In the genomic region with DNA sequence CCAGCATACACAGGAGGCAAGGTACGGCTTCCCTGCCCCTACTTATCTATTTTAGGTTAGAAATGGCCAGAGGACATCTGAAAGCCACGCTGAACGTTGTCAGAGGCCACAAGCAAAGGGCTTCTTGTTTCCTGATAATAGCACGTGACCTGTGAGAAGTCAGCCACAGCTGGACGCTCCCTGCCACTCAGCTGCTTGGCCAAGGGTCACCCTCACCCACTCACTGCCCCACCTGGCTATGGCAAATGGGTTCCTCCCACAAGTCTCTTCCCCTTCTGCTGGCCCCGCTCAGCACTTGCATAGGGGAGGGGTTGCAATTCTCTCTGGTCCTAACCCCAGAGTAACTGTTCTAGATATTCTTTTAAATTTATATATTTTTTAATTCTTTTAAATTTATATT, we compare ENCODE assay signal across 24 mouse cellular contexts. TPM values are rescaled to one million over a fixed set of nuclear protein-coding genes. Genes with fewer than 3 reads are reported as not detected.
DNase-seq lines count a peak whose midpoint lies in the region; ATAC-seq and TF ChIP-seq lines count a peak whose summit lies in the region.
"Had no signal": no experiment of that assay in that cellular context is flagged by ENCODE, and none has a peak within 500 bp of the region (broad histone marks: within the 10 kb centered on the region; RNA-seq: fewer than 3 reads in every experiment).

No protein-coding gene starts in this region.

- TF ChIP-seq CTCF in intestine, postnatal 0 days (IDR thresholded peaks at IDR 0.05; ENCODE audit: low read depth), result no peak

- 44% methylated on average over 6 of the region's 6 CpGs for WGBS in heart, embryonic 10.5 days
- 33% methylated on average over 6 of the region's 6 CpGs for WGBS in heart, embryonic 11.5 days (ENCODE audit: insufficient replicate concordance)
- 37% methylated on average over 6 of the region's 6 CpGs for WGBS in kidney, embryonic 14.5 days
- 42% methylated on average over 6 of the region's 6 CpGs for WGBS in intestine, postnatal 0 days
- 63% methylated on average over 6 of the region's 6 CpGs for WGBS in stomach, embryonic 16.5 days
- WGBS in hindbrain, embryonic 10.5 days, result 71% methylated on average over 6 of the region's 6 CpGs

- no peak overlapping the region for H3K4me2 ChIP-seq in heart, embryonic 11.5 days
- H3K4me2 ChIP-seq in kidney, embryonic 14.5 days (replicated peaks; ENCODE audit: low read depth, low read length), result no peak overlapping the region
- H3K4me2 ChIP-seq in intestine, postnatal 0 days (replicated peaks; ENCODE audit: low read depth), result peak overlapping the region; percentile 24; the same call in 1 of the 2 replicates
- no peak overlapping the region for H3K4me2 ChIP-seq in stomach, embryonic 16.5 days (ENCODE audit: low read depth, low read length)
- H3K4me2 ChIP-seq: embryonic facial prominence, embryonic 13.5 days; heart, embryonic 12.5 days; midbrain, embryonic 15.5 days; neural tube, embryonic 15.5 days had no signal

- H3K27me3 ChIP-seq in heart, embryonic 10.5 days (ENCODE audit: insufficient read depth, poor library complexity, severe bottlenecking), result no peaks in the 10 kb centered on the region
- no peaks in the 10 kb centered on the region for H3K27me3 ChIP-seq in heart, embryonic 11.5 days (ENCODE audit: control insufficient read depth, insufficient read depth, low read length)
- no peaks in the 10 kb centered on the region for H3K27me3 ChIP-seq in kidney, embryonic 14.5 days (ENCODE audit: control insufficient read depth, insufficient read depth, low read length)
- no peaks in the 10 kb centered on the region for H3K27me3 ChIP-seq in intestine, postnatal 0 days (replicated peaks; ENCODE audit: control insufficient read depth, insufficient read depth, low read length)
- no peaks in the 10 kb centered on the region for H3K27me3 ChIP-seq in stomach, embryonic 16.5 days (ENCODE audit: control insufficient read depth, insufficient read depth, low read length)
- no peaks in the 10 kb centered on the region for H3K27me3 ChIP-seq in hindbrain, embryonic 10.5 days (ENCODE audit: insufficient read depth, poor library complexity, severe bottlenecking)
- H3K27me3 ChIP-seq: embryonic facial prominence, embryonic 13.5 days; heart, embryonic 12.5 days; midbrain, embryonic 15.5 days; neural tube, embryonic 15.5 days; Patski had no signal

- no peaks in the 10 kb centered on the region for H3K9me3 ChIP-seq in heart, embryonic 10.5 days
- H3K9me3 ChIP-seq in heart, embryonic 11.5 days (replicated peaks; ENCODE audit: control insufficient read depth, low read length), result no peaks in the 10 kb centered on the region
- H3K9me3 ChIP-seq in kidney, embryonic 14.5 days (ENCODE audit: control insufficient read depth, low read length), result no peaks in the 10 kb centered on the region
- H3K9me3 ChIP-seq in intestine, postnatal 0 days (ENCODE audit: control insufficient read depth), result no peaks in the 10 kb centered on the region
- no peaks in the 10 kb centered on the region for H3K9me3 ChIP-seq in stomach, embryonic 16.5 days (replicated peaks; ENCODE audit: control insufficient read depth, low read length)
- no peaks in the 10 kb centered on the region for H3K9me3 ChIP-seq in hindbrain, embryonic 10.5 days
- H3K9me3 ChIP-seq: embryonic facial prominence, embryonic 13.5 days; heart, embryonic 12.5 days; midbrain, embryonic 15.5 days; neural tube, embryonic 15.5 days had no signal

- no peak overlapping the region for H3K9ac ChIP-seq in heart, embryonic 11.5 days (ENCODE audit: low read depth, low read length)
- no peak overlapping the region for H3K9ac ChIP-seq in kidney, embryonic 14.5 days (ENCODE audit: low read depth, low read length)
- H3K9ac ChIP-seq in intestine, postnatal 0 days (ENCODE audit: low read depth, low read length), result 0 out of 2 replicates have a peak overlapping the region, but pooled peaks have one; percentile 26
- H3K9ac ChIP-seq in stomach, embryonic 16.5 days (ENCODE audit: low read length), result no peak overlapping the region
- H3K9ac ChIP-seq: embryonic facial prominence, embryonic 13.5 days; forebrain, postnatal 0 days; heart, embryonic 12.5 days; liver, embryonic 14.5 days; midbrain, embryonic 15.5 days; neural tube, embryonic 15.5 days had no signal

- DNase-seq in heart, embryonic 10.5 days (ENCODE audit: low spot score), result no peak
- DNase-seq in kidney, adult 9 months, result peak; percentile 32
- no peak for DNase-seq in urinary bladder, adult 18-20 months (ENCODE audit: low spot score in 2 of 2)
- DNase-seq in hindbrain, embryonic 10.5 days (ENCODE audit: low spot score), result no peak
- DNase-seq: adrenal gland, postnatal 14 days; cerebellum, adult 18-20 months; forebrain, postnatal 0 days; heart, postnatal 14 days; liver; lung, adult 2 months; lung, postnatal 10 days; right cerebral cortex, postnatal 4 days had no signal

- H3K36me3 ChIP-seq in heart, embryonic 10.5 days, result no peaks in the 10 kb centered on the region
- H3K36me3 ChIP-seq in heart, embryonic 11.5 days (ENCODE audit: control insufficient read depth, insufficient read depth, low read length), result no peaks in the 10 kb centered on the region
- H3K36me3 ChIP-seq in kidney, embryonic 14.5 days (ENCODE audit: control insufficient read depth, insufficient read depth, low read length), result no peaks in the 10 kb centered on the region
- H3K36me3 ChIP-seq in intestine, postnatal 0 days (ENCODE audit: control insufficient read depth, insufficient read depth), result no peaks in the 10 kb centered on the region
- H3K36me3 ChIP-seq in stomach, embryonic 16.5 days (ENCODE audit: control insufficient read depth, insufficient read depth, low read length), result no peaks in the 10 kb centered on the region
- H3K36me3 ChIP-seq in hindbrain, embryonic 10.5 days, result no peaks in the 10 kb centered on the region
- H3K36me3 ChIP-seq: embryonic facial prominence, embryonic 13.5 days; heart, embryonic 12.5 days; midbrain, embryonic 15.5 days; neural tube, embryonic 15.5 days had no signal

- H3K4me3 ChIP-seq in heart, embryonic 10.5 days, result no peak overlapping the region
- H3K4me3 ChIP-seq in heart, embryonic 11.5 days (ENCODE audit: low read depth, low read length), result no peak overlapping the region
- H3K4me3 ChIP-seq in kidney, embryonic 14.5 days (ENCODE audit: low read length), result no peak overlapping the region
- no peak overlapping the region for H3K4me3 ChIP-seq in intestine, postnatal 0 days (ENCODE audit: low read depth, low read length)
- no peak overlapping the region for H3K4me3 ChIP-seq in stomach, embryonic 16.5 days (replicated peaks; ENCODE audit: low read length)
- H3K4me3 ChIP-seq in hindbrain, embryonic 10.5 days, result no peak overlapping the region
- H3K4me3 ChIP-seq: embryonic facial prominence, embryonic 13.5 days; heart, embryonic 12.5 days; midbrain, embryonic 15.5 days; neural tube, embryonic 15.5 days had no signal

- no peak for ATAC-seq in heart, embryonic 11.5 days (replicated peaks; ENCODE audit: insufficient number of reproducible peaks, low FRiP score, low TSS enrichment)
- no peak for ATAC-seq in kidney, embryonic 14.5 days (ENCODE audit: low FRiP score, low TSS enrichment)
- ATAC-seq in intestine, postnatal 0 days, result peak; percentile 76
- 0 out of 2 replicates have a peak, but pooled peaks have one; percentile 42 for ATAC-seq in stomach, embryonic 16.5 days (ENCODE audit: insufficient read depth, low FRiP score)
- ATAC-seq: forebrain, postnatal 0 days; hindbrain, embryonic 16.5 days; midbrain, embryonic 15.5 days; Patski had no signal

- H3K27ac ChIP-seq in heart, embryonic 10.5 days, result 0 out of 2 replicates have a peak overlapping the region, but pooled peaks have one; percentile 23
- H3K27ac ChIP-seq in heart, embryonic 11.5 days (ENCODE audit: low read depth, low read length), result no peak overlapping the region
- no peak overlapping the region for H3K27ac ChIP-seq in kidney, embryonic 14.5 days (ENCODE audit: low read depth, low read length)
- peak overlapping the region; percentile 21; the same call in 1 of the 2 replicates for H3K27ac ChIP-seq in intestine, postnatal 0 days (ENCODE audit: low read depth, low read length)
- 0 out of 2 replicates have a peak overlapping the region, but pooled peaks have one; percentile 7 for H3K27ac ChIP-seq in stomach, embryonic 16.5 days (ENCODE audit: low read length)
- no peak overlapping the region for H3K27ac ChIP-seq in hindbrain, embryonic 10.5 days
- H3K27ac ChIP-seq: embryonic facial prominence, embryonic 13.5 days; liver, embryonic 14.5 days; macrophage; midbrain, embryonic 15.5 days; neural tube, embryonic 15.5 days had no signal

- H3K4me1 ChIP-seq in heart, embryonic 10.5 days, result peaks cover 71% of the 10 kb centered on the region
- H3K4me1 ChIP-seq in heart, embryonic 11.5 days (ENCODE audit: control insufficient read depth, insufficient read depth, low read length), result peaks cover 54% of the 10 kb centered on the region
- peaks cover 63% of the 10 kb centered on the region for H3K4me1 ChIP-seq in kidney, embryonic 14.5 days (ENCODE audit: control insufficient read depth, insufficient read depth, low read length)
- H3K4me1 ChIP-seq in intestine, postnatal 0 days (replicated peaks; ENCODE audit: control insufficient read depth, insufficient read depth, low read length), result 0 out of 2 replicates have a peak, but pooled peaks cover 6% of the 10 kb centered on the region
- peaks cover 46% of the 10 kb centered on the region for H3K4me1 ChIP-seq in stomach, embryonic 16.5 days (ENCODE audit: control insufficient read depth, insufficient read depth, low read length)
- peaks cover 88% of the 10 kb centered on the region for H3K4me1 ChIP-seq in hindbrain, embryonic 10.5 days (replicated peaks)

RNA-seq across cellular contexts. Expression of gene Nxn, which starts 43.5 kb away (rescaled TPM):
- 27.9 and 34.5 TPM in 2 replicates for polyA plus RNA-seq in heart, embryonic 10.5 days (2016; fragmentation: Nextera tagmentation; extraction: Ambion mirVana)
- polyA plus RNA-seq in heart, embryonic 11.5 days (2014; fragmentation: Nextera tagmentation; extraction: Ambion mirVana), result 21.6 and 24.8 TPM in 2 replicates
- polyA plus RNA-seq in kidney, embryonic 14.5 days (2014; fragmentation: Nextera tagmentation; extraction: Ambion mirVana), result 29.3 and 38.0 TPM in 2 replicates
- polyA plus RNA-seq in intestine, postnatal 0 days (2015; fragmentation: Nextera tagmentation; extraction: Ambion mirVana), result 14.9 and 15.9 TPM in 2 replicates
- polyA plus RNA-seq in stomach, embryonic 16.5 days (2015; fragmentation: Nextera tagmentation; extraction: Ambion mirVana), result 26.6 and 28.7 TPM in 2 replicates
- 45.3 and 46.6 TPM in 2 replicates for polyA plus RNA-seq in hindbrain, embryonic 10.5 days (2016; fragmentation: Nextera tagmentation; extraction: Ambion mirVana)

RNA-seq across cellular contexts. Expression of gene Timm22, which starts 51.3 kb away (rescaled TPM):
- 120 and 129 TPM in 2 replicates for polyA plus RNA-seq in heart, embryonic 10.5 days (2016; fragmentation: Nextera tagmentation; extraction: Ambion mirVana)
- 108 and 110 TPM in 2 replicates for polyA plus RNA-seq in heart, embryonic 11.5 days (2014; fragmentation: Nextera tagmentation; extraction: Ambion mirVana)
- polyA plus RNA-seq in kidney, embryonic 14.5 days (2014; fragmentation: Nextera tagmentation; extraction: Ambion mirVana), result 113 and 139 TPM in 2 replicates
- polyA plus RNA-seq in intestine, postnatal 0 days (2015; fragmentation: Nextera tagmentation; extraction: Ambion mirVana), result 95.2 and 96.0 TPM in 2 replicates
- 76.1 and 94.9 TPM in 2 replicates for polyA plus RNA-seq in stomach, embryonic 16.5 days (2015; fragmentation: Nextera tagmentation; extraction: Ambion mirVana)
- polyA plus RNA-seq in hindbrain, embryonic 10.5 days (2016; fragmentation: Nextera tagmentation; extraction: Ambion mirVana), result 123 and 148 TPM in 2 replicates

Comparison
In these comparisons a context has a peak if more than half of its experiments do, and no peak if none do; other contexts are left out.
1. H3K27ac ChIP-seq: peak in heart, embryonic 10.5 days (single experiment), intestine, postnatal 0 days (single experiment) and stomach, embryonic 16.5 days (single experiment); none in heart, embryonic 11.5 days (single experiment), kidney, embryonic 14.5 days (single experiment) and hindbrain, embryonic 10.5 days (single experiment).
2. ATAC-seq: peak in intestine, postnatal 0 days (single experiment) and stomach, embryonic 16.5 days (single experiment); none in heart, embryonic 11.5 days (single experiment) and kidney, embryonic 14.5 days (single experiment).